Mouse (Mus musculus): ENCODE data around the gene Hnrnpab. TPM values are rescaled to one million over a fixed set of nuclear protein-coding genes. Genes with fewer than 3 reads are reported as not detected.

Hnrnpab gene
- polyA plus RNA-seq, 1 experiment, result 146 TPM

GRCm38 (mm10) chr11:51627907-51628306, 21.3 kb upstream of the Hnrnpab start:
- H3K36me3 ChIP-seq (ENCODE audit: control insufficient read depth, insufficient read depth, low read length), result peaks cover 35% of the 10 kb centered on the region

DNA sequence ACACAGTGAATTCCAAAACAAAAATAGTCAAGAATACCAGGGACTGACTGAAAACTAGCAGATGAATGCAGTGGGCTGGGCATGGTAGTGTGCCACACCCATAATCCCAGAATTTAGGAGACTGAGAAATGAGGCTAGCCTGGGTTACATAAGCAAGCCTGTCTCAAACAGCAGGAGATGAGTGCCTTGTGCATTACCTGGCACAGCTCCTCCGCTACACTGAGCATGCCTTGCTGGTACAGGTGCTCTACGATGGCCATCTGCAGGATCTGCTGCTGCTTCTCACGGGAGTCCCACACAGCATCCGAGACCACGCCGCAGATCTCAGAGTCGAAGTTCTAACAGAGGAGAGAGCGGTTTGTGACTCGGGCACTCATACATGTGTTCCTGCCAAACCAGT, 20.8 kb upstream of the Hnrnpab start:
- Histone ChIP-seq H3K4me3 (ENCODE audit: extremely low read depth, insufficient read depth, insufficient read length) (no peak overlapping the region), H3K4me1 (ENCODE audit: control insufficient read depth, insufficient read depth, insufficient read length) (peaks cover 3% of the 10 kb centered on the region; the same call in 1 of the 2 replicates), H3K27ac (ENCODE audit: insufficient read depth, low read length) (no peak overlapping the region), H3K27me3 (ENCODE audit: control insufficient read depth, insufficient read depth, low read length) (no peaks in the 10 kb centered on the region), H3K36me3 (ENCODE audit: control insufficient read depth, insufficient read depth, low read length) (peaks cover 38% of the 10 kb centered on the region)
- WGBS, result 95% methylated on average over 9 of the region's 9 CpGs
- no peak for TF ChIP-seq CTCF (IDR thresholded peaks at IDR 0.05; ENCODE audit: extremely low read depth, insufficient read depth, insufficient read length, insufficient replicate concordance)
- no peak for TF ChIP-seq POLR2A (IDR thresholded peaks at IDR 0.05; ENCODE audit: low read depth, low read length)
- no peak for DNase-seq (ENCODE audit: low read depth in 1 of 2, low spot score in 2 of 2)

More at GRCm38 (mm10) chr11:51627907-51628306, 21.3 kb upstream of the Hnrnpab start:
- H3K4me3 ChIP-seq (ENCODE audit: extremely low read depth, insufficient read depth, insufficient read length), result no peak overlapping the region
- WGBS, result 87% methylated on average over 8 of the region's 8 CpGs
- H3K27me3 ChIP-seq (ENCODE audit: control insufficient read depth, insufficient read depth, low read length), result no peaks in the 10 kb centered on the region
- H3K27ac ChIP-seq (ENCODE audit: insufficient read depth, low read length), result no peak overlapping the region
- no peak for DNase-seq (ENCODE audit: low read depth in 1 of 2, low spot score in 2 of 2)
- H3K4me1 ChIP-seq (ENCODE audit: control insufficient read depth, insufficient read depth, insufficient read length), result peaks cover 4% of the 10 kb centered on the region; the same call in 1 of the 2 replicates
- TF ChIP-seq POLR2A (IDR thresholded peaks at IDR 0.05; ENCODE audit: low read depth, low read length) (no peak), CTCF (IDR thresholded peaks at IDR 0.05; ENCODE audit: extremely low read depth, insufficient read depth, insufficient read length, insufficient replicate concordance) (no peak)

GRCm38 (mm10) chr11:51625187-51625820, 18.7 kb upstream of the Hnrnpab start:
- H3K4me1 ChIP-seq (ENCODE audit: control insufficient read depth, insufficient read depth, insufficient read length), result no peaks in the 10 kb centered on the region
- peaks cover 40% of the 10 kb centered on the region for H3K36me3 ChIP-seq (ENCODE audit: control insufficient read depth, insufficient read depth, low read length)
- DNase-seq (ENCODE audit: low read depth in 1 of 2, low spot score in 2 of 2), result no peak
- no peaks in the 10 kb centered on the region for H3K27me3 ChIP-seq (ENCODE audit: control insufficient read depth, insufficient read depth, low read length)
- TF ChIP-seq CTCF (IDR thresholded peaks at IDR 0.05; ENCODE audit: extremely low read depth, insufficient read depth, insufficient read length, insufficient replicate concordance) (no peak), POLR2A (IDR thresholded peaks at IDR 0.05; ENCODE audit: low read depth, low read length) (no peak)
- 87% methylated on average over 5 of the region's 5 CpGs for WGBS
- H3K27ac ChIP-seq (ENCODE audit: insufficient read depth, low read length), result no peak overlapping the region
- no peak overlapping the region for H3K4me3 ChIP-seq (ENCODE audit: extremely low read depth, insufficient read depth, insufficient read length)

GRCm38 (mm10) chr11:51622971-51623491, 16.4 kb upstream of the Hnrnpab start:
- Histone ChIP-seq H3K27ac (ENCODE audit: insufficient read depth, low read length) (no peak overlapping the region), H3K4me1 (ENCODE audit: control insufficient read depth, insufficient read depth, insufficient read length) (no peaks in the 10 kb centered on the region), H3K27me3 (ENCODE audit: control insufficient read depth, insufficient read depth, low read length) (no peaks in the 10 kb centered on the region), H3K36me3 (ENCODE audit: control insufficient read depth, insufficient read depth, low read length) (peaks cover 36% of the 10 kb centered on the region), H3K4me3 (ENCODE audit: extremely low read depth, insufficient read depth, insufficient read length) (no peak overlapping the region)
- 80% methylated on average over 7 of the region's 7 CpGs for WGBS
- TF ChIP-seq POLR2A (IDR thresholded peaks at IDR 0.05; ENCODE audit: low read depth, low read length) (no peak), CTCF (IDR thresholded peaks at IDR 0.05; ENCODE audit: extremely low read depth, insufficient read depth, insufficient read length, insufficient replicate concordance) (no peak)
- no peak for DNase-seq (ENCODE audit: low read depth in 1 of 2, low spot score in 2 of 2)

GRCm38 (mm10) chr11:51621776-51622175, 15.1 kb upstream of the Hnrnpab start:
- Histone ChIP-seq H3K36me3 (ENCODE audit: control insufficient read depth, insufficient read depth, low read length) (peaks cover 29% of the 10 kb centered on the region), H3K4me3 (ENCODE audit: extremely low read depth, insufficient read depth, insufficient read length) (no peak overlapping the region), H3K4me1 (ENCODE audit: control insufficient read depth, insufficient read depth, insufficient read length) (no peaks in the 10 kb centered on the region), H3K27me3 (ENCODE audit: control insufficient read depth, insufficient read depth, low read length) (no peaks in the 10 kb centered on the region), H3K27ac (ENCODE audit: insufficient read depth, low read length) (no peak overlapping the region)
- 94% methylated on average over 2 of the region's 2 CpGs for WGBS
- DNase-seq (ENCODE audit: low read depth in 1 of 2, low spot score in 2 of 2), result no peak
- no peak for TF ChIP-seq CTCF (IDR thresholded peaks at IDR 0.05; ENCODE audit: extremely low read depth, insufficient read depth, insufficient read length, insufficient replicate concordance)
- no peak for TF ChIP-seq POLR2A (IDR thresholded peaks at IDR 0.05; ENCODE audit: low read depth, low read length)

- Histone ChIP-seq H3K27ac (ENCODE audit: insufficient read depth, low read length) (peak overlapping the region; percentile 50; the same call in 1 of the 2 replicates), H3K27me3 (ENCODE audit: control insufficient read depth, insufficient read depth, low read length) (no peaks in the 10 kb centered on the region), H3K4me3 (ENCODE audit: extremely low read depth, insufficient read depth, insufficient read length) (peak overlapping the region; percentile 87), H3K36me3 (ENCODE audit: control insufficient read depth, insufficient read depth, low read length) (peaks cover 24% of the 10 kb centered on the region), H3K4me1 (ENCODE audit: control insufficient read depth, insufficient read depth, insufficient read length) (peaks cover 1% of the 10 kb centered on the region; the same call in 1 of the 2 replicates)
- WGBS, result under 1% methylated on average over 11 of the region's 11 CpGs
- no peak for TF ChIP-seq POLR2A (IDR thresholded peaks at IDR 0.05; ENCODE audit: low read depth, low read length)
- no peak for TF ChIP-seq CTCF (IDR thresholded peaks at IDR 0.05; ENCODE audit: extremely low read depth, insufficient read depth, insufficient read length, insufficient replicate concordance)
- DNase-seq (ENCODE audit: low read depth in 1 of 2, low spot score in 2 of 2), result no peak
These were observed 13.4 kb upstream of the Hnrnpab start for GRCm38 (mm10) chr11:51620084-51620483.

All from spleen, adult 2 months (tissue).